8 mouse cellular contexts compared by ENCODE assay signal in the genomic region with DNA sequence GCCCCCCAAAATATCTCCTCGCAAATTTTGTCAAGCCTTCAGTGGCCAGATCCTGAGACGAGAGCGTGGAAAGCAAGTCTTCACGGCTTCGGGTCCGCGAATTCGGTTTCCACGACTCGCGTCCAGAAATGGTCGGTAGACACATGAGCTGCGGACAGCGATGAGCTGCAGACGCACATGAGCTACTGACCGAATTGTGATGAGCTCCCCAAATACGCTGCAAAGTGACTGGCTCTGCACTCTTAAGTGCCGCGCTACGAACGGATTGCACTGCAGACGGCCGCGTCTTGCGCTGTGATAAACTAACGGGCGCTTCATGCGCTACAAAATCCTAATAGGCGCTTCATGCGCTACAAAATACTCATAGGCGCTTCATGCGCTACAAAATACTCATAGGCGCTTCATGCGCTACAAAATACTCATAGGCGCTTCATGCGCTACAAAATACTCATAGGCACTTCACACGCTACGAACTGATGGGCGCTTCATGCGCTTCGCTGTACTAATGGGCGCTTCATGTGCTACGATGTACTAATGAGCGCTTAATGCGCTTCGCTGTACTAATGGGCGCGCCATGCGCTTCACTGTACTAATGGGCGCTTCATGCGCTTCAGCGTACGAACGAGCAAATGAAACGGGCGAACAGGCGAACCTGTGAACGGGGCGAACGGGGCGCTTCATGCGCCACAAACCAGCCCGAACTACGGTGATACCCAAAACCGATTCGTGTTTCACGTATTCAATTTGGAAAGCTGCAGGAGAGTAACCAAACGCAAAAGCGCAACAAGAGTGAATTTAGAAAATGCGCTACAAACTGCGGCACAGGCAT. TPM values are rescaled to one million over a fixed set of nuclear protein-coding genes. Genes with fewer than 3 reads are reported as not detected.
DNase-seq lines count a peak whose midpoint lies in the region; ATAC-seq and TF ChIP-seq lines count a peak whose summit lies in the region.

No protein-coding gene starts in this region.

- peak overlapping the region; percentile 54 for H3K4me3 ChIP-seq in forebrain, postnatal 0 days (ENCODE audit: low read depth, low read length)
- peak overlapping the region; percentile 57 for H3K4me3 ChIP-seq in hindbrain, embryonic 11.5 days (ENCODE audit: low read depth, low read length)
- H3K4me3 ChIP-seq in lung, embryonic 14.5 days (ENCODE audit: low read depth, low read length) = peak overlapping the region; percentile 39

- ATAC-seq in forebrain, postnatal 0 days = peak; percentile 55
- ATAC-seq in hindbrain, embryonic 11.5 days (ENCODE audit: low FRiP score) = 0 out of 2 replicates have a peak, but pooled peaks have one; percentile 22
- ATAC-seq in lung, embryonic 14.5 days (ENCODE audit: insufficient read depth) = peak; percentile 13; the same call in 1 of the 2 replicates
- ATAC-seq in neutrophil, adult 5-6 weeks (ENCODE audit: extremely low read depth, insufficient number of reproducible peaks, low FRiP score, poor library complexity, severe bottlenecking) = peak; percentile 58; the same call in 1 of the 2 replicates

- TF ChIP-seq CTCF in forebrain, postnatal 0 days (IDR thresholded peaks at IDR 0.05; ENCODE audit: low read depth) = no peak
- TF ChIP-seq CTCF in lung, embryonic 14.5 days (IDR thresholded peaks at IDR 0.05; ENCODE audit: low read depth) = no peak

- peak overlapping the region; percentile 63 for H3K4me2 ChIP-seq in forebrain, postnatal 0 days (ENCODE audit: low read depth)
- H3K4me2 ChIP-seq in hindbrain, embryonic 11.5 days (replicated peaks; ENCODE audit: low read depth, low read length) = peak overlapping the region; percentile 58
- H3K4me2 ChIP-seq in lung, embryonic 14.5 days = peak overlapping the region; percentile 57

- H3K27ac ChIP-seq in forebrain, postnatal 0 days (ENCODE audit: low read depth, low read length) = peak overlapping the region; percentile 4
- peak overlapping the region; percentile 82; the same call in 1 of the 2 replicates for H3K27ac ChIP-seq in hindbrain, embryonic 11.5 days (ENCODE audit: low read depth, low read length)
- peak overlapping the region; percentile 50; the same call in 1 of the 2 replicates for H3K27ac ChIP-seq in lung, embryonic 14.5 days (ENCODE audit: low read depth)

- 53% methylated on average over 71 of the region's 71 CpGs for WGBS in forebrain, postnatal 0 days
- WGBS in hindbrain, embryonic 11.5 days = 50% methylated on average over 71 of the region's 71 CpGs
- 55% methylated on average over 71 of the region's 71 CpGs for WGBS in lung, embryonic 14.5 days

- peak overlapping the region; percentile 18 for H3K9ac ChIP-seq in forebrain, postnatal 0 days
- peak overlapping the region; percentile 54 for H3K9ac ChIP-seq in hindbrain, embryonic 11.5 days (ENCODE audit: low read depth, low read length)
- H3K9ac ChIP-seq in lung, embryonic 14.5 days = peak overlapping the region; percentile 26

- no peaks in the 10 kb centered on the region for H3K36me3 ChIP-seq in forebrain, postnatal 0 days (ENCODE audit: insufficient read depth)
- no peaks in the 10 kb centered on the region for H3K36me3 ChIP-seq in hindbrain, embryonic 11.5 days (ENCODE audit: control insufficient read depth, insufficient read depth, low read length)
- no peaks in the 10 kb centered on the region for H3K36me3 ChIP-seq in lung, embryonic 14.5 days (ENCODE audit: insufficient read depth)

- no peaks in the 10 kb centered on the region for H3K4me1 ChIP-seq in forebrain, postnatal 0 days (ENCODE audit: insufficient read depth)
- no peaks in the 10 kb centered on the region for H3K4me1 ChIP-seq in hindbrain, embryonic 11.5 days (replicated peaks; ENCODE audit: control insufficient read depth, insufficient read depth, low read length)
- no peaks in the 10 kb centered on the region; the same call in 1 of the 2 replicates for H3K4me1 ChIP-seq in lung, embryonic 14.5 days (ENCODE audit: insufficient read depth)

- H3K9me3 ChIP-seq in forebrain, postnatal 0 days (ENCODE audit: low read length) = peaks cover 4% of the 10 kb centered on the region; the same call in 1 of the 2 replicates
- H3K9me3 ChIP-seq in hindbrain, embryonic 11.5 days (ENCODE audit: control insufficient read depth, low read length) = peaks cover 3% of the 10 kb centered on the region; the same call in 1 of the 2 replicates
- peaks cover 10% of the 10 kb centered on the region; the same call in 1 of the 2 replicates for H3K9me3 ChIP-seq in lung, embryonic 14.5 days (ENCODE audit: low read depth, low read length)

- H3K27me3 ChIP-seq in forebrain, postnatal 0 days (ENCODE audit: insufficient read depth, low read length) = no peaks in the 10 kb centered on the region
- H3K27me3 ChIP-seq in hindbrain, embryonic 11.5 days (ENCODE audit: control insufficient read depth, insufficient read depth, low read length) = no peaks in the 10 kb centered on the region
- no peaks in the 10 kb centered on the region for H3K27me3 ChIP-seq in lung, embryonic 14.5 days (ENCODE audit: insufficient read depth, low read length)

- DNase-seq in Muller cell, postnatal 12 days (ENCODE audit: inconsistent ontology term) = peak; percentile 60
- peak; percentile 49 for DNase-seq in c-Kit-positive CD71-positive TER-119-positive erythroid progenitor cells, embryonic 14.5 days (ENCODE audit: low spot score)
- peak; percentile 82 for DNase-seq in forebrain, postnatal 0 days
- peak; percentile 63 for DNase-seq in hindbrain, embryonic 11.5 days (ENCODE audit: low spot score)
- DNase-seq in layer of hippocampus, postnatal 10 days (ENCODE audit: low spot score in 2 of 2) = peak; percentile 32 to 52
- DNase-seq in lung, embryonic 14.5 days = peak; percentile 83
- no peak for DNase-seq in T-cell, adult 2 months (ENCODE audit: low spot score)

RNA-seq across cellular contexts. Expression of a gene that starts 0.8 kb away (rescaled TPM):
- 25.2 and 72.5 TPM in 2 replicates for total RNA-seq in forebrain, postnatal 0 days (2014; rRNA removed)
- 1.8 and 3.5 TPM in 2 replicates for polyA plus RNA-seq in forebrain, postnatal 0 days (2015; fragmentation: Nextera tagmentation; extraction: Ambion mirVana)
- 17.6 and 26.9 TPM in 2 replicates for polyA plus RNA-seq in hindbrain, embryonic 11.5 days (2014; fragmentation: Nextera tagmentation; extraction: Ambion mirVana)
- 1 to 10 TPM; 7.9 to 9.6 TPM for total RNA-seq in layer of hippocampus, postnatal 10 days (2021)
- 4.0 and 4.3 TPM in 2 replicates for polyA plus RNA-seq in lung, embryonic 14.5 days (2014; fragmentation: Nextera tagmentation; extraction: Ambion mirVana)
- 0.35 and 0.61 TPM in 2 replicates for total RNA-seq in neutrophil, adult 5-6 weeks (2017)

RNA-seq across cellular contexts. Expression of a gene that starts 0.9 kb away (rescaled TPM):
- 36.2 and 44.5 TPM in 2 replicates for total RNA-seq in forebrain, postnatal 0 days (2014; rRNA removed)
- 30.6 and 39.4 TPM in 2 replicates for polyA plus RNA-seq in forebrain, postnatal 0 days (2015; fragmentation: Nextera tagmentation; extraction: Ambion mirVana)
- 67.7 and 74.4 TPM in 2 replicates for polyA plus RNA-seq in hindbrain, embryonic 11.5 days (2014; fragmentation: Nextera tagmentation; extraction: Ambion mirVana)
- total RNA-seq in layer of hippocampus, postnatal 10 days (2021) = 10 to 100 TPM; 25.9 to 27.3 TPM
- polyA plus RNA-seq in lung, embryonic 14.5 days (2014; fragmentation: Nextera tagmentation; extraction: Ambion mirVana) = 49.9 and 52.7 TPM in 2 replicates
- 1.1 and 1.2 TPM in 2 replicates for total RNA-seq in neutrophil, adult 5-6 weeks (2017)

Comparison
In these comparisons a context has a peak if more than half of its experiments do, and no peak if none do; other contexts are left out.
1. H3K27ac ChIP-seq: peak in every context shown above with its lines; median percentile 82 in hindbrain, embryonic 11.5 days; 50 in lung, embryonic 14.5 days; 4 in forebrain, postnatal 0 days.
2. RNA of a gene that starts 0.9 kb away (total RNA-seq): 36.2 to 44.5 TPM in forebrain, postnatal 0 days and 25.9 to 27.3 TPM in layer of hippocampus, postnatal 10 days; 1.1 to 1.2 TPM in neutrophil, adult 5-6 weeks; every median in the first group is over 10 times any median in the second.
3. Peak in every context shown above with its lines, with median percentiles within 50 percentile points of each other: ATAC-seq, H3K4me2 ChIP-seq, H3K4me3 ChIP-seq and H3K9ac ChIP-seq.